Mouse (Mus musculus) neural tube, embryonic 15.5 days (tissue): Measurements from ENCODE around the gene Wfdc17. TPM values are rescaled to one million over a fixed set of nuclear protein-coding genes. Genes with fewer than 3 reads are reported as not detected.
A peak's percentile ranks its signal among the peaks of the same experiment; 100 is the strongest.

Experiments
- ATAC-seq: fragments of 200-750 bp; cut with Nextera tagmentation; 2 replicates; pipeline ENCODE4 v1.8.0; 2017; ENCODE audit warnings: mild to moderate bottlenecking, moderate TSS enrichment, moderate library complexity; ENCODE audit not compliant: low FRiP score
- H3K27ac ChIP-seq: fragments of 300-500 bp; sonication (generic); replicated peaks from 2 replicates; pipeline ENCODE4 v1.5.1; 2015; ENCODE audit warnings: mild to moderate bottlenecking, inconsistent platforms
- H3K27me3 ChIP-seq: fragments of 300-500 bp; sonication (generic); replicated peaks from 2 replicates; pipeline ENCODE4 v1.6.1; 2015; ENCODE audit warnings: inconsistent platforms
- H3K36me3 ChIP-seq: fragments of 300-500 bp; sonication (generic); 2 replicates; pipeline ENCODE4 v1.6.1; 2015; ENCODE audit warnings: inconsistent platforms
- H3K4me1 ChIP-seq: fragments of 300-500 bp; sonication (generic); 2 replicates; pipeline ENCODE4 v1.6.1; 2015; ENCODE audit warnings: inconsistent platforms
- H3K4me2 ChIP-seq: fragments of 300-500 bp; sonication (generic); 2 replicates; pipeline ENCODE4 v1.6.1; 2015; ENCODE audit warnings: inconsistent platforms, mild to moderate bottlenecking, moderate library complexity
- H3K4me3 ChIP-seq: fragments of 300-500 bp; sonication (generic); replicated peaks from 2 replicates; pipeline ENCODE4 v1.5.1; 2015; ENCODE audit warnings: mild to moderate bottlenecking, inconsistent platforms
- H3K9ac ChIP-seq: fragments of 300-500 bp; sonication (generic); replicated peaks from 2 replicates; pipeline ENCODE4 v1.6.1; 2015; ENCODE audit warnings: mild to moderate bottlenecking, inconsistent platforms
- H3K9me3 ChIP-seq: fragments of 300-500 bp; sonication (generic); replicated peaks from 2 replicates; pipeline ENCODE4 v1.6.1; 2016; ENCODE audit warnings: inconsistent platforms
- WGBS: fragments of 180-500 bp; shearing (Covaris S2); methylation state at CpG from one replicate; pipeline ENCODE4 v1.1.7; 2015; ENCODE audit warnings: mixed read lengths; 5-methylcytosine and 5-hydroxymethylcytosine counted together
- polyA plus RNA-seq: library from polyadenylated mRNA; unstranded; fragments of >200 nt; fragmentation: Nextera tagmentation; extraction: Ambion mirVana; gene quantifications from 2 replicates; pipeline ENCODE4 v1.2.1, GENCODE M21; 2015

Wfdc17 gene
- polyA plus RNA-seq, 1 experiment from 2014 or later, result 0.84 TPM

GRCm38 (mm10) chr11:83742731-83743355 lies 39.1 kb downstream of the Wfdc17 start:
- Histone ChIP-seq H3K4me1 (no peaks in the 10 kb centered on the region), H3K4me2 (no peak overlapping the region), H3K4me3 (no peak overlapping the region), H3K9me3 (no peaks in the 10 kb centered on the region), H3K27me3 (peaks cover 13% of the 10 kb centered on the region), H3K27ac (no peak overlapping the region), H3K36me3 (no peaks in the 10 kb centered on the region), H3K9ac (no peak overlapping the region)
- ATAC-seq, result no peak
- 74% methylated on average over 9 of the region's 9 CpGs for WGBS

GRCm38 (mm10) chr11:83743525-83743924 lies 39.7 kb downstream of the Wfdc17 start:
- Histone ChIP-seq H3K27ac (no peak overlapping the region), H3K9me3 (no peaks in the 10 kb centered on the region), H3K4me3 (no peak overlapping the region), H3K36me3 (no peaks in the 10 kb centered on the region), H3K4me1 (no peaks in the 10 kb centered on the region), H3K9ac (no peak overlapping the region), H3K4me2 (no peak overlapping the region), H3K27me3 (peaks cover 13% of the 10 kb centered on the region)
- no peak for ATAC-seq
- 80% methylated on average over 3 of the region's 3 CpGs for WGBS

- no peaks in the 10 kb centered on the region for H3K9me3 ChIP-seq
- no peak for ATAC-seq
- H3K27ac ChIP-seq, result no peak overlapping the region
- no peaks in the 10 kb centered on the region for H3K36me3 ChIP-seq
- H3K4me3 ChIP-seq, result no peak overlapping the region
- no peak overlapping the region for H3K9ac ChIP-seq
- H3K27me3 ChIP-seq, result peaks cover 6% of the 10 kb centered on the region
- H3K4me2 ChIP-seq, result no peak overlapping the region
- no peaks in the 10 kb centered on the region for H3K4me1 ChIP-seq
- WGBS, result 79% methylated on average over 4 of the region's 4 CpGs
Measured at GRCm38 (mm10) chr11:83746152-83746551, 42.4 kb downstream of the Wfdc17 start.

GRCm38 (mm10) chr11:83746681-83747080 lies 42.9 kb downstream of the Wfdc17 start, which contains the start of gene Wfdc21:
TSS of gene Wfdc21 (plus strand) at chr11:83746940.
- Histone ChIP-seq H3K36me3 (no peaks in the 10 kb centered on the region), H3K9me3 (no peaks in the 10 kb centered on the region), H3K27ac (no peak within 1 kb of the TSS), H3K9ac (no peak within 1 kb of the TSS), H3K4me3 (no peak within 1 kb of the TSS), H3K27me3 (peaks cover 8% of the 10 kb centered on the region), H3K4me1 (no peaks in the 10 kb centered on the region), H3K4me2 (no peak within 1 kb of the TSS)
- ATAC-seq, result no peak
- WGBS, result 88% methylated on average over 5 of the region's 5 CpGs

GRCm38 (mm10) chr11:83747376-83748265 lies 43.8 kb downstream of the Wfdc17 start:
- Histone ChIP-seq H3K27me3 (peaks cover 12% of the 10 kb centered on the region), H3K9ac (no peak overlapping the region), H3K9me3 (no peaks in the 10 kb centered on the region), H3K27ac (no peak overlapping the region), H3K4me3 (no peak overlapping the region), H3K4me2 (no peak overlapping the region), H3K36me3 (no peaks in the 10 kb centered on the region), H3K4me1 (no peaks in the 10 kb centered on the region)
- 72% methylated on average over 6 of the region's 6 CpGs for WGBS
- no peak for ATAC-seq

GRCm38 (mm10) chr11:83753581-83754181 lies 49.9 kb downstream of the Wfdc17 start, which contains the start of gene Heatr6:
TSS of gene Heatr6 (plus strand) at chr11:83753696.
- Histone ChIP-seq H3K4me1 (peaks cover 23% of the 10 kb centered on the region), H3K9ac (peak within 1 kb of the TSS; percentile 78), H3K27ac (peak within 1 kb of the TSS; percentile 95), H3K4me3 (peak within 1 kb of the TSS; percentile 90), H3K4me2 (peak within 1 kb of the TSS; percentile 76), H3K9me3 (no peaks in the 10 kb centered on the region), H3K27me3 (peaks cover 7% of the 10 kb centered on the region; the same call in 1 of the 2 replicates), H3K36me3 (peaks cover 24% of the 10 kb centered on the region)
- ATAC-seq, result peak; percentile 98
- under 1% methylated on average over 47 of the region's 47 CpGs for WGBS

GRCm38 (mm10) chr11:83754227-83754626 lies 50.4 kb downstream of the Wfdc17 start:
- Histone ChIP-seq H3K4me3 (peak overlapping the region; percentile 90), H3K9me3 (no peaks in the 10 kb centered on the region), H3K4me1 (peaks cover 23% of the 10 kb centered on the region), H3K9ac (peak overlapping the region; percentile 78), H3K36me3 (peaks cover 29% of the 10 kb centered on the region), H3K27me3 (peaks cover 7% of the 10 kb centered on the region; the same call in 1 of the 2 replicates), H3K4me2 (peak overlapping the region; percentile 76), H3K27ac (peak overlapping the region; percentile 95)
- 9% methylated on average over 8 of the region's 8 CpGs for WGBS
- peak; percentile 39; the same call in 1 of the 2 replicates for ATAC-seq

Other genes with a start within 250 kb of the Wfdc17 start
- 3.9 and 4.6 TPM in 2 replicates for gene Mmp28, start 240.9 kb upstream of the Wfdc17 start, polyA plus RNA-seq
- gene Taf15, start 230.9 kb upstream of the Wfdc17 start, polyA plus RNA-seq, result 12.7 and 14.1 TPM in 2 replicates
- gene Heatr9, start 181.8 kb upstream of the Wfdc17 start, polyA plus RNA-seq, result not detected in 2 replicates
- 5.1 TPM in 1 of 2 replicates, not detected in the other for gene Ccl5, start 173.5 kb upstream of the Wfdc17 start, polyA plus RNA-seq
- gene Ccl9, start 125.4 kb upstream of the Wfdc17 start, polyA plus RNA-seq, result 2.7 and 4.5 TPM in 2 replicates
- gene Ccl6, start 110.9 kb upstream of the Wfdc17 start, polyA plus RNA-seq, result 2.8 and 4.4 TPM in 2 replicates
- not detected in 2 replicates for gene Rpl9-ps1, start 58.4 kb upstream of the Wfdc17 start, polyA plus RNA-seq
- gene Ccl3, start 54.6 kb upstream of the Wfdc17 start, polyA plus RNA-seq, result 0.91 and 1.9 TPM in 2 replicates
- 1.1 and 1.5 TPM in 2 replicates for gene Ccl4, start 41.4 kb upstream of the Wfdc17 start, polyA plus RNA-seq
- 0.91 TPM in 1 of 2 replicates, not detected in the other for gene Wfdc18, start 5.0 kb downstream of the Wfdc17 start, polyA plus RNA-seq
- 0.41 and 2.0 TPM in 2 replicates for gene Wfdc21, start 42.9 kb downstream of the Wfdc17 start, polyA plus RNA-seq
- gene Heatr6, start 49.7 kb downstream of the Wfdc17 start, polyA plus RNA-seq, result 28.1 and 32.4 TPM in 2 replicates
- 0.77 and 1.2 TPM in 2 replicates for gene Hnf1b, start 146.1 kb downstream of the Wfdc17 start, polyA plus RNA-seq
- gene Ddx52, start 238.1 kb downstream of the Wfdc17 start, polyA plus RNA-seq, result 21.6 and 23.9 TPM in 2 replicates